Mouse (Mus musculus): Measurements from ENCODE around the gene Lrrc3. TPM values are rescaled to one million over a fixed set of nuclear protein-coding genes. Genes with fewer than 3 reads are reported as not detected.

Gene Lrrc3
- polyA plus RNA-seq (2017; shearing (Covaris generic)) = not detected

DNA sequence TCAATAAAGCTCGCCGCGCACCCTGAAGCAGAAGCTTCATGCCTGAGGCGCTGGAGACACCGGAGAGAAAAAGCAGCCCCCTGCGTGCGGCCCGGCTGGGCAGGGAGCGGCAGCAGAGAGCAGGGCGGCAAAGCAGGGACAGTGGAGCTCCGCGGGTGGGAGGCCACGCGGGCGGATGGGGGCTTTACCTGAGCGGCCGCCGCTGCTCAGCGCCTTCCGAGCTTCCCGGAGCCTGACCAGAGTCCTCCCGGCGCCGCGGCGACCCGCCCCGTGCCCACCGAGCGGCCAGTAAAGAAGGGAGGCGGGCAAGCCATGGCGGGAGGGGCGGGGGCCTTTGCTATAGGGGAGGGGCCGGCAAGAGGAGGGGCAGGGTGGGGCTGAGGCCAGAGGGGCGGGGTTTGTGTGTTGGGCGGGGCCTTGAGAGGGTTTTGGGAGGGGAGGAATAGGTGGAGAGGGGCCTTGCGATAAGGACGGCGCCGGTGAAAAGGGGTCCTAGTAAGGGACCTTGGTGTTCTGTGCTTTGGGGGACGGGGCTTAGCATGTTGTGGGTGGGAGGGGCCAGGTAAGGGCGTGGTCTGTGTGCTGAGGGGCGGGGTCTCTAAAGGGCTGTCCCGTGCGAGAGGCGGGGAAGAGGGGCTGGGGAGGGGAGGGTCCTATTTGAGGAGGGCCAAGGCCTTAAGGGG, at the start of gene Lrrc3:
TSS of gene Lrrc3 (minus strand) at position 326 of the 683 bp plus-strand sequence.

DNA sequence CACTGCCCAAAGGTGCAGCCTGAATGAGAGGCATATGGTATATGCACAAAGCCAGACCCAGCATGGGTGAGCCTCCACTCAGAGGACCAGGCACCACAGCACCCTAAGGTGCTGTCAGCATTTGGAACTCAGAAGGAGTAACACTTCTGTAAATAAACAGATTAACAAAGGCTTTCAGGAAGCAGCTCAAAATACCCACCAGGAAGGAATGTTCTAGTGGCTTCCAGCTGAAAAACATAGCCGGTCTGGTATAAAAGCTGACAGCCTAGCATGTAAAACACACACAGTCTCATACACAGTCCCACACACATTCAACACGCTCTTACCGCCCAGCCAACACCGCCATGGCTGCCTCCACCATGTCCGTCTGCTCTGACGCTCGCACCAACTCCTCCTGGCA, 40.7 kb downstream of the Lrrc3 start, which contains the start of gene Gm3285:
TSS of gene Gm3285 (plus strand) at position 301 of the 400 bp plus-strand sequence.

DNA sequence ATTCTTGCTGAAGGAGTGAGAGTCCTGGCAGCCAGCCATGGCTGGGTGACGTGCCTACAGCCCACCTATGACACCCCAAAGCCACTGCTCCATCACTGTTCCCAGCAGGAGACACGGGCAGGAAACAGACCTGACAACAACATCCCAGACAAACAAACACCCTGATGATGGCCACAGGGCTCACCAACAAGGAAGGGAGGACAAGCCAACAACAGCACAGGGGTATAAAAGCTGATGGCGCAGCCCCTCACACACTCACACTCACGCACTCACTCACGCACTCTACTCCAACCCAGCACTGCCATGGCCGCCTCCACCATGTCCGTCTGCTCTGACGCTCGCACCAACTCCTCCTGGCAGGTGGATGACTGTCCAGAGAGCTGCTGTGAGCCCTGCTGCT, 49.8 kb downstream of the Lrrc3 start, which contains the start of gene Gm10318:
TSS of gene Gm10318 (plus strand) at position 301 of the 400 bp plus-strand sequence.

Other genes starting within 250 kb of the Lrrc3 start
- 0.69 TPM for gene Tspear, start 216.0 kb downstream of the Lrrc3 start, polyA plus RNA-seq (2017; shearing (Covaris generic))
- not detected for gene Gm19402, start 211.8 kb downstream of the Lrrc3 start, polyA plus RNA-seq (2017; shearing (Covaris generic))
- not detected for gene Gm9508, start 205.3 kb downstream of the Lrrc3 start, polyA plus RNA-seq (2017; shearing (Covaris generic))
- not detected for gene Gm10272, start 195.9 kb downstream of the Lrrc3 start, polyA plus RNA-seq (2017; shearing (Covaris generic))
- gene Gm10024, start 191.1 kb downstream of the Lrrc3 start, polyA plus RNA-seq (2017; shearing (Covaris generic)) = not detected
- gene Gm10142, start 186.7 kb downstream of the Lrrc3 start, polyA plus RNA-seq (2017; shearing (Covaris generic)) = not detected
- not detected for gene Krtap12-1, start 181.9 kb downstream of the Lrrc3 start, polyA plus RNA-seq (2017; shearing (Covaris generic))
- gene Gm10100, start 176.1 kb downstream of the Lrrc3 start, polyA plus RNA-seq (2017; shearing (Covaris generic)) = not detected
- gene Gm18596, start 159.9 kb downstream of the Lrrc3 start, polyA plus RNA-seq (2017; shearing (Covaris generic)) = not detected
- not detected for gene Gm9736, start 151.2 kb downstream of the Lrrc3 start, polyA plus RNA-seq (2017; shearing (Covaris generic))
- gene Gm3233, start 142.9 kb downstream of the Lrrc3 start, polyA plus RNA-seq (2017; shearing (Covaris generic)) = not detected
- not detected for gene Gm3238, start 131.2 kb downstream of the Lrrc3 start, polyA plus RNA-seq (2017; shearing (Covaris generic))
- gene Gm7138, start 125.6 kb downstream of the Lrrc3 start, polyA plus RNA-seq (2017; shearing (Covaris generic)) = not detected
- not detected for gene Gm3250, start 120.0 kb downstream of the Lrrc3 start, polyA plus RNA-seq (2017; shearing (Covaris generic))
- not detected for gene Gm7137, start 114.3 kb downstream of the Lrrc3 start, polyA plus RNA-seq (2017; shearing (Covaris generic))
- not detected for gene Gm9639, start 107.5 kb downstream of the Lrrc3 start, polyA plus RNA-seq (2017; shearing (Covaris generic))
- not detected for gene Gm19668, start 103.4 kb downstream of the Lrrc3 start, polyA plus RNA-seq (2017; shearing (Covaris generic))
- not detected for gene Gm9507, start 90.7 kb downstream of the Lrrc3 start, polyA plus RNA-seq (2017; shearing (Covaris generic))
- gene Gm2696, start 87.9 kb downstream of the Lrrc3 start, polyA plus RNA-seq (2017; shearing (Covaris generic)) = not detected
- gene Krtap10-4, start 75.4 kb downstream of the Lrrc3 start, polyA plus RNA-seq (2017; shearing (Covaris generic)) = not detected
- not detected for gene Krtap10-10, start 66.6 kb downstream of the Lrrc3 start, polyA plus RNA-seq (2017; shearing (Covaris generic))
- gene Gm36176, start 55.7 kb downstream of the Lrrc3 start, polyA plus RNA-seq (2017; shearing (Covaris generic)) = not detected
- not detected for gene Gm10318, start 49.7 kb downstream of the Lrrc3 start, polyA plus RNA-seq (2017; shearing (Covaris generic))
- not detected for gene Gm3285, start 40.6 kb downstream of the Lrrc3 start, polyA plus RNA-seq (2017; shearing (Covaris generic))
- gene Trpm2, start 68.0 kb upstream of the Lrrc3 start, polyA plus RNA-seq (2017; shearing (Covaris generic)) = 0.71 TPM
- 11.9 TPM for gene 1810043G02Rik, start 76.0 kb upstream of the Lrrc3 start, polyA plus RNA-seq (2017; shearing (Covaris generic))
- 111 TPM for gene Pfkl, start 107.5 kb upstream of the Lrrc3 start, polyA plus RNA-seq (2017; shearing (Covaris generic))
- gene Dnmt3l, start 139.4 kb upstream of the Lrrc3 start, polyA plus RNA-seq (2017; shearing (Covaris generic)) = not detected
- 0.62 TPM for gene Aire, start 141.1 kb upstream of the Lrrc3 start, polyA plus RNA-seq (2017; shearing (Covaris generic))
- 13.2 TPM for gene Icosl, start 166.8 kb upstream of the Lrrc3 start, polyA plus RNA-seq (2017; shearing (Covaris generic))